Mouse (Mus musculus) spleen, postnatal 36 days (tissue): ENCODE results near the gene Igsf10.
"Not testable (repeated sequence)": the region's sequence is repeated elsewhere in the genome, so short reads cannot be mapped to it uniquely, and the experiment has no call there.

ENCODE experiments used
- DNase-seq, 2 experiments: peaks; one replicate each; pipeline ENCODE4 v3.0.0; 2022; ENCODE audit warnings: low spot score in 2 of 2, mixed read lengths in 1 of 2

Gene Igsf10

DNA sequence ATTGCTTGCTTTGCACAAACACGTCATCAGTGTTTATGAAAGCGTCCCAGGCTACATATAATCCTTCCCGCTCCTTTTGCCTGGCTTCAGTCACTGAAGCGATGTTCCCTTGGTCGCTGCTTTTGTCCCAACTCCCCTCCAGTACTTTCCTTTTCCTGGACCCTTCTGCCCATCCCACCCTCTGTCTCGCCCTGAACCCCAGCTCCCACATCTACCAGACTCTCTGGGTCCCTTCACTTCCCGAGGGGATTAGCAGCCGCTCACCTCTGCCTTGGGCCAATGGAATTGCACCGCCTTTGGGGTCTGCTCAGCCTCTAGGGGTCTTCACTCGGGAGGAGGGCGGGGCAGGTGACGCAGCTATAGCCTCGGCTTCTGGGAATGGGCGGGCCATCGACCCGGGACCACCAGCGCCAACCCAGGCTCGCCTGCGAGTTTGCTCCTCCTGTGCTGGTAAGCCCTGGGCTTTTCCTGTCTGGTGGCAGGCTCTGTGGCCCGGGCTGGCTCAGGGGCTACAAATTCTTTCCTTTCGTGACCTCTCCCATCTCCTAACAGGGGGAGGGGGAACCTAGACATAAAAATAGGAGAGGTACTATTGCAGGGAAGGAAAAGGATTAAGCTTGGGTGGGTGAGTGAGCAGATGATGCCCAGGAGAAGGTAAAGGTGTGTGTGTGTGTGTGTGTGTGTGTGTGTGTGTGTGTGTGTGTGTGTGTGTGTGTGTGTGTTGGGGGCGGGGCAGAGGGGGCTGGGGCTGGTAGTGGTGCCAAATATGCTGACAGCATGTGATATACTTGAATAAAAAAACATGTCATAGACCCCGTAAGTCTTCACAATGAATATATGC lies at the start of gene Igsf10:
Igsf10 (minus strand) TSS at position 330 of the 841 bp plus-strand sequence.
- no peak for DNase-seq

DNA sequence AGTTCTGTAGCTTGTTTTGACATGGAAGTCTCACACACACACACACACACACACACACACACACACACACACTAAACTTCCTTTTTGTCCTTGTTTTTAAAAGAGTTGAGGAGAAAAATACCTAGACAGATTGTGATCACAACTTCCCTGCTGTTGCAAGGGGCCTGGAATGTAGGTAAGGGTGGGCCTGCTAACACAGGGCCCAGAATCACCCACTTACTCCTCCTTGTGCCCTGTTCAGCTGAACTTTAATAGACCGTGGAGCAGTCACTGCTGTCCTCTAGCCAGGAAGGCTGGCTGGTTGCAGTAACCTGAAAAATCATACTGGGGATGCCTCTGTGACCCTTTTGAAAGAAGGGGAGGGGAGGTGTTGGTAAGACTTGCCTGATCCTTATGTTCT lies 41.4 kb upstream of the Igsf10 start:
- no peak for DNase-seq

DNA sequence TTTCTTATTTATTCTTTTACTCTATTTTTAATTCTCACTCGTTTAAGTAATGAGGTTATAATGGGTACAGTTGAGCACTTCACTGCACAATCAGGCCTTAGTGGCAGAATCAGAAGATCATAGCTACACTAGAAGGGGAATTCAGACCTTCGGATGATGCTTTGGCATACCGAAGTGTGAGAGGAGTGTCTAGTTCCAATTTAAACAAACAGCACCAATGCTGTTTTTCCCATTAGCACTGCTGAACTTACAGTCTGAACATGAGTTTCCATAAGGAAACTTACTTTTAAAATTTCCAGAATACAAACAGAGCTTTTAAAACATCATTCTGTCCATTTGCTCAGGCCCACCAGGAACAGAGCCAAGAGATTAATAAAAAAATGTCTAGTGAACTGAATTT lies 40.8 kb upstream of the Igsf10 start:
- DNase-seq: no peak

DNA sequence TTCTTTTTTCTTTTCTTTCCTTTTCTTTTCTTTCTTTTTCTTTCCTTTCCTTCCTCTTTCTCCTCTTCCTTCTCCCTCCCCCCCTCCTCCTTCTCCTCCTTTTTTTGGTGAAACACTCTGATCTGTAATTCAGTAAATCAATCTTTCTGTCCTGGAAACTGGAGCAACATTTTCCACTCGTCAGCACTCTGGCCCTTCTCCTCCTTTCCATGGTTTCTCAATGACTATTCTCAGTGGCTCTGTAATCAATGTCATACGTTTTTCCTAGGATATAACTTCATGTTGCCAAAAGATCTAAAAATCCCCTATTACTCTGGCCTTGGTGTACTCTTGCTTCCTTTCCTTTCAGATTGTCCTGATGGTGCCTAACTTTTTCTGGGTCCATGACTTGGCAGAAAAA lies 40.1 kb upstream of the Igsf10 start:
- DNase-seq: no peak

DNA sequence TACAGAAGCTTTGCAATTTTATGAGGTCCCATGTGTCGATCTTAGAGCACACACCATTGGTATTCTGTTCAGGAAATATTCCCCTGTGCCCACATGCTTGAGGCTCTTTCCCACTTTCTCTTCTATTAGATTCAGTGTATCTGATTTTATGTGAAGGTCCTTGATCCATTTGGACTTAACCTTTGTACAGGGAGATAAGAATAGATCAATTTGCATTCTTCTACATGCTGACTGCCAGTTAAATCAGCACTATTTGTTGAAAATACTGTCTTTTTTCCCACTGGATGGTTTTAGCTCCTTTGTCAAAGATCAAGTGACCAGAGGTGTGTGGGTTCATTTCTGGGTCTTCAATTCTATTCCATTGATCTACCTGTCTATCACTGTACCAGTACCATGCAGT lies 34.6 kb upstream of the Igsf10 start:
- DNase-seq: not testable (repeated sequence)

DNA sequence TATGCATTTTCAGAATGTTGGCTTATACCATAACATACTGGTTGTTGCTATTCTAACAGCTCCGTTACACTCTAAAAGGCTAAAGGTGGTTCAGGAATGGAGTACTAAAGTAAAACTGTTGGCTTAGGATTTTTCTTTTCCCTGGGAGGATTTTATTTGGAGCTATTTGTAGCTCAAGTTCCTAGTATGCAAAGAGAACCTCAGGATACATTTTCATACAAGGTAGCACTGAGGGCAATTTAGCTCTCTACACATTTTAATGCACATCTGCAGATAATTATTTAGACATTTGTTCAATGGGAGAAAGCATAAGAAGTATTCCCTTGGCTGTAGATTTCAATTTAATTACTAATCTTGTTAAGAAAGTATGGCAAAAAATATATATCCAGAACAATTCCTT lies 17.7 kb upstream of the Igsf10 start:
- no peak for DNase-seq

DNA sequence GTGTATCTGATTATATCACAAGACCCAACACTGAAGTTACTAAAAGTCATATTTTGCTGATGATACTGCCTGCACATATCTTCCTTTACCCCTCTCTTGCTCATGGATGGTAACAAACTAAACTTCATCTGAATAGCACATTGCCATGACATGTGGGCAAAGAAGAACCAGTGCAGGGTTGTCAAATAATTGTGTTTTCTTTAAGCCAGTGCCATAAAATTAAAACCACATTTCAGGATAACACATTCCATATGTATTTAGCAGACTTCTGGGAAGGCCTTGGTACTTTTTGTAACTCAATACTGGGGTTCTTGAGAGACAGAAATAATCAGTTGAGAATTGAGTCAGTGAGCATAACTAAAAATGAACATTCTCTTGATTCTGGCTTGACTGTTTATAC lies 15.9 kb upstream of the Igsf10 start:
- DNase-seq: no peak

DNA sequence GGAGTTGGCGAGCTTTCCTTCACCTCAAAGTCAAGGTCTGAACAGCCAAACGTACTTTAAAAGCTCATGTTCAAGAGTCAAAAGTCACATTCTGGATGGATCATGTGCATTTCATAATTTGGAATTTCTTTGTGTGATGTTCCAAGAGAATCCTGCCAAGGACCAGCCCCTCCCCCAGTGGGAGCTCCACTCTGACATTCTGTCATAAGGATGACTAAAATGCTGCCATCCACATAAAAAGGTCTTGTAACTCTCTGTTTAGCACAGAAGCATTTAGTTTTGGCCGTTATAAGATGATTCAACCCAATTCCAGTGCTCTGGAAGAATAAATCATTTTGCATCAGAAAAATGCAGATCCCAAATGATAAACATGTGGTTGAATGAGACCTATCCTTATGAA lies 10.0 kb upstream of the Igsf10 start:
- no peak for DNase-seq

DNA sequence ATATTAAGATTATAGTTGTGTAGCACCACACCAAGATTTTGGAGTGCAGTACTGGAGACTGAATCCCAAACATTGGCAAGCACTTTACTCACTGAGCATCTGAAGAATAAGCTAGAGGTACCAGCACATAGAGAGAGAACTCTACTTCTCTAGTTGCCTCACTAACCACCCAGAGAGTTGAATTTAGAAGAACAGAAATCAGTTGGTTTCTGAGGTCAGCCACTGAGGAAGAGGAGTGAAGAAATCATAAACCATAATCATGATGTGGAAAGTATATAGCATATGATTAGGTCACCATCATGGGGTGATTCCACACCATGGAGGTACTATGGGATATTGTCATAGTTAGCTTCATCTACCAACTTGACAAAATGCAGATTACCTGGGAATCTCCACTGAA lies 7.6 kb upstream of the Igsf10 start:
- no peak for DNase-seq

DNA sequence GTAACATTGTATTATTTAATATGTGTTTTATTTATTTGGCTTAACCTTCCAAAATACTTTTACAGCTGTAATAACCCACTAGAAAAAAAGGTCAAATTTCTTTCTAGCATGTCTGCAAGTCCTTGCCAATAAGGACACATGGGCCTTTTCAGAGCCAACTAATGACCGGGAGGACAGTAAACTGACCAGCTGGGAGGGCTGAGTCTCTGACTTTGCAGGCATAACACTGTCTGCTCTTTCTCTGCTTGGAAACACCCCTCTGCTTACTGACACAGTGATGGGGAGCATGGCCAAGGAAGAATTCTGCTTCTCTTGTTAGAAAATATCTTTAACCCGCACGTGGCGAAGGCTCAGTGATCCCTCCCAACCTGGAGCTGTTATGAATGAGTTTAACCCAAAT lies 1.2 kb downstream of the Igsf10 start:
- DNase-seq: no peak

DNA sequence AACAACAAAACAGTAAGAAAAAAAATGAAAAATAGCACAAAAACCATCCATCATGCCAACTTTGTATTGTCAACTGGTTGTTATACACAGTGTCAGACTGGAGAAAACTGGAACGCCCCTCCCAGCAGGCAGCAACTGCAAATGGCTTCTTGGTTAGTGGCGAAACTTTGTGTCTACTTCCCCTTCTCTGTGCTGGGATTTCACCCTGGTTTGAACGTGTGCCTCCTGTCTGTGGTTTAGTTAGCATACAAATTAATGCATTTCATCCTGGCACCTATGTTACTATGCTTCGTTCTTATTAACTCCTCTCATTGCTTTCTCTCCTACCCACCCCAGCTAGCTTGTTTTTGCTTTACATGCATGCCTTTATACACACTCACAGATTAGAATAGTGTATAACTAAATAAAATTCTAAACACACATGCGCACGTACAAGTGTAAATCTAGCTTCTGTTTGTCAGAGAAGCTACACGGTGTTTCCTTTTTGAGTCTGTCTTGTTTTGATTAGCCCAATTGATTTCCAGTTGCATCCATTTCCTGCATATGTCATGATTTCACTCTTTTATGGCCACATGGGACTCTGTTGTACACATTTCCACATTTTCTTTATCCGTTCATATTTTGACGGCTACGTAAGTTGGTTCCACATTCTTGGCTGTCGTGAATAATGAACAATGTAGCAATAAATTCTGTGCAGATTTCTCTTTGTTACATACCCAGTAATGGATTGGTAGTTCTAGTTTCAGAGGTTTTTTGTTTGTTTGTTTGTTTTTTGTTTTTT lies 2.4 kb downstream of the Igsf10 start:
- peak; percentile 15 to 42 for DNase-seq

DNA sequence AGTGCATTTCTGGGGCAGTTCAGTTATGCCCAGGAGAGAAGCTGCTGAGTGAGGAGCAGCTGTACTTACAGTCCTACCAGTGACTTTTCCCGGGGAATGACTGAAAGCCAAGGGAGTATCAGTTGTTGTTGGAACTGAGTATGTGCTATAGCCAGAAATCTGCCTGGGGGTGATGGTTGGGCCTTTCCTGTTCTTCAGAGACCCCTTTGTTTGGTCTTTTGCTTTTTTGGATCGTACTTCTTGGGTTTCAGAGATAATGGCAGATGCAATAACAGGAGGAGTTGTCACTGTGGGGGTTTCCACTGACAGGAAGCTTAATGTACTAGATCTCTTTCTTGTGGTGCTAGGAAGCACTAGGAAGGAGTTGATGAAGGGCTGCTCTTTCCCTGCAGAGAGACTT lies 15.7 kb downstream of the Igsf10 start:
- DNase-seq: no peak

DNA sequence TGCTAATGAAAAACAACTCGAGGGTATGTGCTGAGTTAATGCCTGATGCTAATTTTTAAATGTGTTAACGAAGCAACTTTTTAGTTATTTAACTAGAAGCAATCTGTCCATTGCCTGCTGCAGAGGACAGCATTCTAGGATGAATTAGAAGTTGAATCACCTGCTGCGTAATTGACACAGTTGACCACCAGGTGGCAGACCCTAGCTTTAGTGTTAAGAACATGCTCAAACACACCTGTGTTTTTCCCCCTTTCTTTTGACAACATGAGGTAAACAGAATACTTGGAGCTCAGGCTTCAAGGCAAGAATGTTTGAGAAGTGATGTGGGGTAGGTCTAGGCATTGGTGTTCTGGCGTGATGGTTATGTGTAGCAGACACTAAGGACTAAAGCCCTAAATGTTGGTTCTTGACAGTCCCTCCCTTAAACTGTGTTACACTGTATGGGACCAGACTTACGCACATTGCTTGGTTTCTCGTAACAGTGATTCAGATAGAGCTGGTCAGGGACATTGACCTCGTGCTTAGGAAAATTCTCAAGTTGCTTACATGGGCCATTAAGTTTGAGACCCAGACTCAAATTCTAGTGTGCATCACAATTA lies 22.8 kb downstream of the Igsf10 start:
- peak; percentile 23 to 28 for DNase-seq

DNA sequence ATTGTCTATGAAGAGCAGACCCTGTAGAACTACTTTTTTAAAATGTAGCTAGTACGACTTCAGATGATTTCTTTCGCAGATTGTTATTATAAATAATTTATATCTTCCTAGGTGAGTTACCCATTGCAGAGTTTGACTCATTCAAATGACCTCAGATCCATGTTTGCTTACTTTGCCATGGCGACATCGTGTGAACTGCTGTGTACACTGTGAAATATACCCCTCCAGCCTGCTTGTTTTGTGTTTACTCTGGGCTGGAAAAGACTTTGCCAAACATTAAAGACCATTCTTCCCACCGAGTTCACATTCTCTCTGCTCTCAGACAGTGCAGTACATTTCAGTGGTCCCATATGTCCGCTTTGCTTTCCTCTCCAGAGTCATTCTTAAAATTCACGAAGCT lies 28.1 kb downstream of the Igsf10 start:
- DNase-seq: no peak

DNA sequence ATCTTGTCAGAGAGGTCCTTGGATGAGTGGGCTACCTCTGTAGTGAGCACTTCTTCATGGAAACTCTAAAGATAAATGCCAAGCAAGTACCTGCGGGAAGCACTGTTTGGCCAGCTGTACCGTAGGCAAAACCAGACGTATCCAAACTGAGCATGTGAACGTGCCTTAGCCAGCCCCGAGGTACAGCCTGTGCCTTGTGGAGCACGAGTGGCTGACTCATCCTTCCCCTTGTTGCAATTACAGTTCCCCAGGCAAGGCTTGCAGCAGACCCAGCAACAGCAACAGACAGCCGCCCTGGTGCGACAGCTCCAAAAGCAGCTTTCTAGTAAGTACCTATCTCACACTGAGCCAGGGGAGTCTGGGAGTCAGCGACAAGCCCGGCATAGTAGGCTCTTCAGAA lies 31.6 kb downstream of the Igsf10 start:
- no peak for DNase-seq

DNA sequence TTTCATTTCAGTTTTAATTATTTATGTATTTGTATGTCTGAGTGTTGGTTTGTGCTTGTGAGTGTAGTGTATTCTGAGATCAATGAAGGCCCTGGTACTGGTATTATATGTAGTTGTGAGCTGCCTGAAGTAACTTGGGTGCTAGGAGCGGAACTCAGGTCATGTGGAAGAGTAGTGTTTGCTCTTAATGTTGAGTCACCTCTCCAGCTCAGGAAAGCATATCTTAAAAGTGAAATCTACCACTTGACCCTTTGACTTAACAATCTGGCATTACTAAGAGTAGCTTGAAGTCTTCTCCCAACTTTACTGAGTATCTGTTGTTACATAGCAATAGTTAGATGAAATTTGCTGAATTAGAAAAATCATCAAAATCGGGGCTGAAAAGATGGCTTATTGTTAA lies 38.7 kb downstream of the Igsf10 start:
- no peak for DNase-seq

DNA sequence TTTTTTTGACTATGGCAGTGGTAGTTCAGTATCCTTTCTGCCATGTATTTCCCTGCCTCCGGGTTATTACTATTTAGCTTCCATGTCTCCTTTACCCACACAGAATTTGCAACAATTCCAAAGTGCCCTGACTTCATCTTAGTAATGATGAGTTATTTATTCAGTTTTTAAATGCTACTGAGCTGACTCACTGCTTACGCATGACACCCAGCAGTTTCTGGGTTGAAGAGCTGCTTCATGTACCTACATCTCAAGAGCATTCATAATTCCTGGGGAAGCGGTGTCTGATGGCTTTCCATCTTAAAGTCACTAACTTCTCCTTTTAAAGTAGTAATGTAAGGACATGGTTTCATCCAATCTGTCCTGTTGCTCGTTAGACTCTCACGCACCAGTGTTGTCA lies 39.2 kb downstream of the Igsf10 start:
- DNase-seq: no peak

DNA sequence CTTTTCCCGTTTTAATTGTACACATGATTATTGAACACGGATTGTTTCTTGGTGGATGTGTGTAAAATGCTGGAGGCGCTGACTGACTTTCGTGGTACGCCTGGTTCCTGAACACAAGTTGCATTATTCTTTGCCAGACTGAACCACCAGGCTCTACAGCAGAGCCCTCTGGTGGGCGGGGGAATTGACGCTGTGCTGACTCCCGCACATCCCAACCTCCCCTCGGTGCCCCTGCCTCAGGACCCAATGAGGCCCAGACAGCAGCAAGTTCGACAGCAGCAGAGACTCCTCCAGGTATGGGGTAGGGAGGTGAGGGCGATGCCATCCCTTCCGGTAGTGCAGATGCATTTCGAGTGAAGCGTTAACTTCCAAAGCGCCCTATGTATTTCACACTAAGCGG lies 46.5 kb downstream of the Igsf10 start:
- DNase-seq: no peak

DNA sequence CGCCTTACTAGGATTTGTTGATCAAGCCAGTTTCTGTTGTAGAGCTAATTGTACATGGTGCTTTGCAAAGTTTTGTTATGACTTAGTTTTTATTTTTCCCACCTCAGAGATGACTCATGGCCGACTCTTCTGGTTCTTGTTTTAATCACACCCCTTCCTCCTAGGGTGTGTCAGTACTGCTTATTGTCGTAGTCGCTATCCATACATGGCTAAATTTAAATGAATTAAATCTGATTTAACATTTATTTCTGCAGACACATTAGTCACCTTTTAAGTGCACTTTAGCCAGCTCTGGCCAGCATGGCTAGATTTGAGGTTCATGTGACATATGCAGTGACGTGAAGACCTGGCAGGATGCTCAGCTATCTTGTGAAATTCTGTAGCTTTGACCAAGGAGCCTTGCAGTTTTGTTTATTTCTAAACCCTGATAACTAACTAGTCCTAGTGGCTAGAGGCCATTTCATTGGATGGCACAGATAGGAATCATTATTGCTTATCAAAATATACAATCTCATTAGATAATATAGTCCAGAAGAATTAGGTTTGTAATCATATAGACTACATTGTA lies 47.5 kb downstream of the Igsf10 start:
- DNase-seq: no peak

DNA sequence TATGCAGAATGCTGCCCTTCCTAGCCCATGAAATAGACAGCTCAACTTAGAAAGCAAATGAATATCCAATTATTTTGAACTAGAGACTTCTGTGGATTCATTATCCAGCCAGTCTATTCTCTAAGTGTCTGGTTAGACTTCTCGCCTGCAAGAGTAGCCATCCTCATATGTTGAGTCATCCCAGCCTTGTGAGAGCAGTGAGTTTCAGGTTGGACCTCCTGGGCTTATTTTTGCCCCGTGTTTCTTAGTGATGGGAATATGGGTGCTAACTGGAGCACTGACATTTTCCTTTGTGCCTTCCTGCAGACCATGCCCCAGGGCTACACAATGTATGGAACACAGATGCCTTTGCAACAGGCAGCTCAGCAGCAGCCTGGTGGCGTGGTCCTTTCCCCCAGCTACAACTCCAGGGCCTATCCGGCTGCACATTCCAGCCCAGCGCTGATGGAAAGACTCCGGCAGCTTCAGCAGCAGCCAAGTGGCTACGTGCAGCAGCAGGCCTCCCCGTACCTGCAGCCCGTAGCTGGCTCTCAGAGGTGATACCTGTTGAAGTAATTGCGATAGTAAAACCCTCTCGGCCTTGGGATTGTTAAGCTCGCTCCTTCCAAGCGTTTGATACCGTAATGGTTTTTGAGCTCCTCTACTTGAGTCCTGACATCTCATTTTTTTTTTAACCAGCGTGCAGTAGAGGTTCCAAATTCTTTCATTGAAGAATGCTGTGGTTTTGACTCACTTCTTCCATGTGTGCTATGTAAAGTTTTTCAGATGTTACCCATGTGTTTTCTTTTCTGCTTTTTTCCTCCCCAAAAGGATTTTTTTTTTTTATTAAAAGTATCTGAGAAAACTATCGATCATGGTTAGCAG lies 48.3 kb downstream of the Igsf10 start:
- no peak for DNase-seq

DNA sequence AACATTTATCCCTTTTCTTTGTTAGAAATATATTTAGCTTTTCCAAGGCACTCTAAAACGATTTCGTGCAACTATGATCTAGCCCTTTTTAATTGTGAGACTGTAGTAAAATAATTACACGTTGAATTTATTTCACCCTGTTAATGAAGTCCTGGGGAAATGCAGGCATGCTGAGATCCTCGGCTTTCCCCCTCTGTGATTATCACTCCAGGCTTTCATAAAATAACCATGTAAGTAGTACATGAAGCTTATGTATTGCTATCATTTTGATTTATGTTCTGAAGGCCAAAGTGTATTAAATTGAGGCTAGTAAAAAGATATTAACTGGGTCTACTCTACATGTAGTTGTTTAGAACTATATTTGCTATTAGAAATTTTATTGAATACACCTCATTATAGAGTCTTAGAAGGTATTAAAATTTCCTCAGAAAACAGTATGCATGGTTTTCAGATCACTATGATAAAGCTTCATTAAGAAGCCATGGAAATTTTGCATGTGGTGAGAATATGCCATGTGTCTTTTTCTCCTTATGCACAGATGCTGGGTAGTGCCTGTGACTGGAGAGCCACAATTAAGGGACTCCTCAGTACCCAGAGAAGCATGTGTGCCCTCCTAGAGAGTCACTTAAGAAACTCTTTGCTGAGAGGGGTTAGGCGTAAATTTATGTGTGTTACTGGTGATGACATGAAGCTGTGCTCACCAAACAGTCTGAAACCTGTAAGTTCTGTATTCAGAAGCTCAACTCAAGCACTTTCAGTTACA lies 50.6 kb downstream of the Igsf10 start:
- no peak for DNase-seq
